Mouse (Mus musculus): ENCODE measurements around the gene Bicra. TPM values are rescaled to one million over a fixed set of nuclear protein-coding genes. Genes with fewer than 3 reads are reported as not detected.
A peak's percentile ranks its signal among the peaks of the same experiment; 100 is the strongest.

Bicra gene
- total RNA-seq, 2 experiments from 2014 or later: 7.9 to 8.8 TPM

GRCm38 (mm10) chr7:15987661-15988356, 59.9 kb downstream of the Bicra start:
- peak; percentile 35 for DNase-seq
- intact Hi-C loops (cut with DNase I; ENCODE audit: low total_unique reads): no loop called here

- DNase-seq: no peak
- intact Hi-C loops (cut with DNase I; ENCODE audit: low total_unique reads): no loop called here
Observed at GRCm38 (mm10) chr7:15982729-15983407, 64.9 kb downstream of the Bicra start.

- intact Hi-C loops (cut with DNase I; ENCODE audit: low total_unique reads): no loop called here
Observed at GRCm38 (mm10) chr7:15981538-15981937, 66.2 kb downstream of the Bicra start.

GRCm38 (mm10) chr7:15980246-15980645, 67.5 kb downstream of the Bicra start:
- intact Hi-C loops (cut with DNase I; ENCODE audit: low total_unique reads): no loop called here
- no peak for DNase-seq

More at GRCm38 (mm10) chr7:15981538-15981937, 66.2 kb downstream of the Bicra start:
- no peak for DNase-seq

GRCm38 (mm10) chr7:15975904-15976303, 71.8 kb downstream of the Bicra start:
- intact Hi-C loops (cut with DNase I; ENCODE audit: low total_unique reads): loop anchor here (5.0 kb wide), 2 partner anchors 44 to 76 kb away; no protein-coding TSS in a partner anchor

GRCm38 (mm10) chr7:15975451-15975850, 72.3 kb downstream of the Bicra start:
- intact Hi-C loops (cut with DNase I; ENCODE audit: low total_unique reads): loop anchor here (5.0 kb wide), 2 partner anchors 43 to 77 kb away; no protein-coding TSS in a partner anchor

More at GRCm38 (mm10) chr7:15975904-15976303, 71.8 kb downstream of the Bicra start:
- DNase-seq: peak; percentile 55

GRCm38 (mm10) chr7:15974712-15975111, 73.0 kb downstream of the Bicra start:
- intact Hi-C loops (cut with DNase I; ENCODE audit: low total_unique reads): loop anchor here (5.0 kb wide), 2 partner anchors 42 to 78 kb away; no protein-coding TSS in a partner anchor

More at GRCm38 (mm10) chr7:15975451-15975850, 72.3 kb downstream of the Bicra start:
- no peak for DNase-seq

GRCm38 (mm10) chr7:15972247-15972646, 75.5 kb downstream of the Bicra start:
- intact Hi-C loops (cut with DNase I; ENCODE audit: low total_unique reads): no loop called here
- no peak for DNase-seq

More at GRCm38 (mm10) chr7:15974712-15975111, 73.0 kb downstream of the Bicra start:
- DNase-seq: peak; percentile 60

GRCm38 (mm10) chr7:15969674-15970073, 78.0 kb downstream of the Bicra start:
- no peak for DNase-seq
- intact Hi-C loops (cut with DNase I; ENCODE audit: low total_unique reads): no loop called here

GRCm38 (mm10) chr7:15968322-15968721, 79.4 kb downstream of the Bicra start:
- intact Hi-C loops (cut with DNase I; ENCODE audit: low total_unique reads): no loop called here
- DNase-seq: no peak

- intact Hi-C loops (cut with DNase I; ENCODE audit: low total_unique reads): loop anchor here (2.0 kb wide), 1 partner anchor 19 kb away; no protein-coding TSS in a partner anchor
- DNase-seq: peak; percentile 88
Observed at GRCm38 (mm10) chr7:15967312-15967711, 80.4 kb downstream of the Bicra start, which contains the start of gene Ehd2. Ehd2 (minus strand) TSS chr7:15967567.

- intact Hi-C loops (cut with DNase I; ENCODE audit: low total_unique reads): loop anchor here (2.0 kb wide), 1 partner anchor 18 kb away; no protein-coding TSS in a partner anchor
- no peak for DNase-seq
Observed at GRCm38 (mm10) chr7:15966489-15966888, 81.2 kb downstream of the Bicra start.

- intact Hi-C loops (cut with DNase I; ENCODE audit: low total_unique reads): no loop called here
- DNase-seq: peak; percentile 38
Observed at GRCm38 (mm10) chr7:15963798-15964652, 83.7 kb downstream of the Bicra start.

- DNase-seq: peak; percentile 94
- intact Hi-C loops (cut with DNase I; ENCODE audit: low total_unique reads): no loop called here
Observed at GRCm38 (mm10) chr7:15962311-15963288, 85.1 kb downstream of the Bicra start.

GRCm38 (mm10) chr7:15961798-15962197, 85.9 kb downstream of the Bicra start:
- no peak for DNase-seq
- intact Hi-C loops (cut with DNase I; ENCODE audit: low total_unique reads): no loop called here

GRCm38 (mm10) chr7:15961239-15961638, 86.5 kb downstream of the Bicra start:
- intact Hi-C loops (cut with DNase I; ENCODE audit: low total_unique reads): no loop called here
- DNase-seq: no peak

- no peak for DNase-seq
- intact Hi-C loops (cut with DNase I; ENCODE audit: low total_unique reads): no loop called here
Observed at GRCm38 (mm10) chr7:15960691-15961090, 87.0 kb downstream of the Bicra start.

- no peak for DNase-seq
- intact Hi-C loops (cut with DNase I; ENCODE audit: low total_unique reads): no loop called here
Observed at GRCm38 (mm10) chr7:15956143-15956542, 91.6 kb downstream of the Bicra start.
